Mouse (Mus musculus) heart, embryonic 15.5 days (tissue): ENCODE data around the gene Dennd1a. TPM values are rescaled to one million over a fixed set of nuclear protein-coding genes. Genes with fewer than 3 reads are reported as not detected.

ENCODE experiments used
- ATAC-seq: fragments of 200-750 bp; cut with Nextera tagmentation; replicated peaks from 2 replicates; pipeline ENCODE4 v1.8.0; 2017; ENCODE audit warnings: low read depth, moderate TSS enrichment; ENCODE audit not compliant: insufficient number of reproducible peaks, insufficient read depth, low FRiP score
- H3K27ac ChIP-seq: fragments of 300-500 bp; sonication (generic); 2 replicates; pipeline ENCODE4 v1.5.1; 2015; ENCODE audit warnings: mild to moderate bottlenecking, inconsistent platforms
- H3K27me3 ChIP-seq: fragments of 300-500 bp; sonication (generic); 2 replicates; pipeline ENCODE4 v1.6.1; 2015; ENCODE audit warnings: inconsistent platforms
- H3K36me3 ChIP-seq: fragments of 300-500 bp; sonication (generic); 2 replicates; pipeline ENCODE4 v1.6.1; 2015; ENCODE audit warnings: mild to moderate bottlenecking, inconsistent platforms
- H3K4me1 ChIP-seq: fragments of 300-500 bp; sonication (generic); replicated peaks from 2 replicates; pipeline ENCODE4 v1.6.1; 2015; ENCODE audit warnings: inconsistent platforms
- H3K4me2 ChIP-seq: fragments of 300-500 bp; sonication (generic); 2 replicates; pipeline ENCODE4 v1.6.1; 2015; ENCODE audit warnings: inconsistent platforms, mild to moderate bottlenecking, moderate library complexity
- H3K4me3 ChIP-seq: fragments of 300-500 bp; sonication (generic); 2 replicates; pipeline ENCODE4 v1.5.1; 2015; ENCODE audit warnings: mild to moderate bottlenecking, inconsistent platforms
- H3K9ac ChIP-seq: fragments of 300-500 bp; sonication (generic); 2 replicates; pipeline ENCODE4 v1.6.1; 2015; ENCODE audit warnings: mild to moderate bottlenecking, inconsistent platforms
- H3K9me3 ChIP-seq: fragments of 300-500 bp; sonication (generic); replicated peaks from 2 replicates; pipeline ENCODE4 v1.6.1; 2016; ENCODE audit warnings: inconsistent platforms
- whole genome bisulfite sequencing: fragments of 180-500 bp; shearing (Covaris S2); methylation state at CpG from one replicate; pipeline ENCODE4 v1.1.7; 2015; ENCODE audit warnings: mixed read lengths; 5-methylcytosine and 5-hydroxymethylcytosine counted together
- polyA plus RNA-seq: library from polyadenylated mRNA; unstranded; fragments of >200 nt; fragmentation: Nextera tagmentation; extraction: Ambion mirVana; gene quantifications from 2 replicates; pipeline ENCODE4 v1.2.1, GENCODE M21; 2015

Gene Dennd1a
- polyA plus RNA-seq, 1 experiment from 2014 or later, result 10.5 TPM

- H3K36me3 ChIP-seq, result no peaks in the 10 kb centered on the region
- 77% methylated on average over 5 of the region's 5 CpGs for WGBS
- ATAC-seq, result no peak
Observed at GRCm38 (mm10) chr2:38165966-38166365, 121.2 kb downstream of the Dennd1a start.

GRCm38 (mm10) chr2:38164326-38165035, 122.7 kb downstream of the Dennd1a start:
- peak overlapping the region; percentile 42 for H3K4me2 ChIP-seq
- no peaks in the 10 kb centered on the region for H3K4me1 ChIP-seq
- no peaks in the 10 kb centered on the region for H3K9me3 ChIP-seq
- WGBS, result 62% methylated on average over 5 of the region's 5 CpGs
- H3K4me3 ChIP-seq, result no peak overlapping the region
- H3K27me3 ChIP-seq, result no peaks in the 10 kb centered on the region
- no peak overlapping the region for H3K9ac ChIP-seq
- no peak for ATAC-seq
- H3K27ac ChIP-seq, result no peak overlapping the region
- no peaks in the 10 kb centered on the region for H3K36me3 ChIP-seq

More at GRCm38 (mm10) chr2:38165966-38166365, 121.2 kb downstream of the Dennd1a start:
- Histone ChIP-seq H3K9ac (no peak overlapping the region), H3K27ac (no peak overlapping the region), H3K4me1 (no peaks in the 10 kb centered on the region), H3K27me3 (no peaks in the 10 kb centered on the region), H3K4me2 (no peak overlapping the region), H3K9me3 (no peaks in the 10 kb centered on the region), H3K4me3 (no peak overlapping the region)

GRCm38 (mm10) chr2:38162486-38162885, 124.7 kb downstream of the Dennd1a start:
- no peak overlapping the region for H3K9ac ChIP-seq
- 81% methylated on average over 3 of the region's 3 CpGs for WGBS
- no peaks in the 10 kb centered on the region for H3K9me3 ChIP-seq
- no peak for ATAC-seq
- no peaks in the 10 kb centered on the region for H3K36me3 ChIP-seq
- H3K4me3 ChIP-seq, result no peak overlapping the region
- no peak overlapping the region for H3K27ac ChIP-seq
- H3K4me1 ChIP-seq, result no peaks in the 10 kb centered on the region
- H3K27me3 ChIP-seq, result no peaks in the 10 kb centered on the region
- no peak overlapping the region for H3K4me2 ChIP-seq

GRCm38 (mm10) chr2:38161484-38161883, 125.7 kb downstream of the Dennd1a start:
- no peak for ATAC-seq
- H3K4me1 ChIP-seq, result no peaks in the 10 kb centered on the region
- H3K9ac ChIP-seq, result no peak overlapping the region
- H3K36me3 ChIP-seq, result no peaks in the 10 kb centered on the region
- H3K27ac ChIP-seq, result no peak overlapping the region
- no peaks in the 10 kb centered on the region for H3K27me3 ChIP-seq
- no peak overlapping the region for H3K4me2 ChIP-seq
- 85% methylated on average over 1 of the region's 1 CpGs for WGBS
- no peak overlapping the region for H3K4me3 ChIP-seq
- no peaks in the 10 kb centered on the region for H3K9me3 ChIP-seq

GRCm38 (mm10) chr2:38159736-38160135, 127.5 kb downstream of the Dennd1a start:
- H3K9ac ChIP-seq, result no peak overlapping the region
- no peak overlapping the region for H3K4me3 ChIP-seq
- no peaks in the 10 kb centered on the region for H3K27me3 ChIP-seq
- no peaks in the 10 kb centered on the region for H3K9me3 ChIP-seq
- H3K4me1 ChIP-seq, result no peaks in the 10 kb centered on the region
- no peak overlapping the region for H3K27ac ChIP-seq
- no peaks in the 10 kb centered on the region for H3K36me3 ChIP-seq
- no peak for ATAC-seq
- no peak overlapping the region for H3K4me2 ChIP-seq
- WGBS, result 98% methylated on average over 1 of the region's 1 CpGs

GRCm38 (mm10) chr2:38157002-38157401, 130.2 kb downstream of the Dennd1a start:
- ATAC-seq, result no peak
- H3K9me3 ChIP-seq, result no peaks in the 10 kb centered on the region
- H3K36me3 ChIP-seq, result no peaks in the 10 kb centered on the region
- H3K4me3 ChIP-seq, result no peak overlapping the region
- WGBS, result 61% methylated on average over 1 of the region's 1 CpGs
- H3K4me2 ChIP-seq, result no peak overlapping the region
- H3K27me3 ChIP-seq, result no peaks in the 10 kb centered on the region
- no peaks in the 10 kb centered on the region for H3K4me1 ChIP-seq
- no peak overlapping the region for H3K9ac ChIP-seq
- H3K27ac ChIP-seq, result no peak overlapping the region

GRCm38 (mm10) chr2:38156001-38156400, 131.2 kb downstream of the Dennd1a start:
- H3K4me1 ChIP-seq, result no peaks in the 10 kb centered on the region
- H3K9me3 ChIP-seq, result no peaks in the 10 kb centered on the region
- no peak overlapping the region for H3K4me3 ChIP-seq
- H3K27me3 ChIP-seq, result no peaks in the 10 kb centered on the region
- H3K27ac ChIP-seq, result no peak overlapping the region
- ATAC-seq, result no peak
- H3K4me2 ChIP-seq, result no peak overlapping the region
- WGBS, result 61% methylated on average over 2 of the region's 2 CpGs
- H3K36me3 ChIP-seq, result no peaks in the 10 kb centered on the region
- no peak overlapping the region for H3K9ac ChIP-seq

GRCm38 (mm10) chr2:38144831-38145230, 142.4 kb downstream of the Dennd1a start:
- no peak overlapping the region for H3K4me3 ChIP-seq
- H3K27me3 ChIP-seq, result no peaks in the 10 kb centered on the region
- H3K9me3 ChIP-seq, result no peaks in the 10 kb centered on the region
- H3K9ac ChIP-seq, result no peak overlapping the region
- ATAC-seq, result no peak
- 0 out of 2 replicates have a peak, but pooled peaks cover 8% of the 10 kb centered on the region for H3K4me1 ChIP-seq
- H3K27ac ChIP-seq, result no peak overlapping the region
- H3K4me2 ChIP-seq, result no peak overlapping the region
- no peaks in the 10 kb centered on the region for H3K36me3 ChIP-seq

- 61% methylated on average over 8 of the region's 8 CpGs for WGBS
- Histone ChIP-seq H3K9me3 (no peaks in the 10 kb centered on the region), H3K4me3 (no peak overlapping the region), H3K9ac (no peak overlapping the region), H3K27me3 (no peaks in the 10 kb centered on the region), H3K27ac (no peak overlapping the region), H3K4me1 (0 out of 2 replicates have a peak, but pooled peaks cover 8% of the 10 kb centered on the region), H3K4me2 (no peak overlapping the region), H3K36me3 (no peaks in the 10 kb centered on the region)
- ATAC-seq, result no peak
Observed at GRCm38 (mm10) chr2:38144067-38144779, 143.0 kb downstream of the Dennd1a start.

- H3K27me3 ChIP-seq, result no peaks in the 10 kb centered on the region
- no peaks in the 10 kb centered on the region for H3K9me3 ChIP-seq
- 52% methylated on average over 5 of the region's 5 CpGs for WGBS
- H3K4me3 ChIP-seq, result no peak overlapping the region
- no peak for ATAC-seq
- 0 out of 2 replicates have a peak, but pooled peaks cover 8% of the 10 kb centered on the region for H3K4me1 ChIP-seq
- no peaks in the 10 kb centered on the region for H3K36me3 ChIP-seq
- H3K9ac ChIP-seq, result no peak overlapping the region
- no peak overlapping the region for H3K4me2 ChIP-seq
- no peak overlapping the region for H3K27ac ChIP-seq
Observed at GRCm38 (mm10) chr2:38142905-38143304, 144.3 kb downstream of the Dennd1a start.

- Histone ChIP-seq H3K4me1 (0 out of 2 replicates have a peak, but pooled peaks cover 8% of the 10 kb centered on the region), H3K27me3 (no peaks in the 10 kb centered on the region), H3K27ac (no peak overlapping the region), H3K36me3 (no peaks in the 10 kb centered on the region), H3K4me2 (no peak overlapping the region), H3K9ac (no peak overlapping the region), H3K4me3 (no peak overlapping the region), H3K9me3 (no peaks in the 10 kb centered on the region)
- 46% methylated on average over 2 of the region's 2 CpGs for WGBS
- ATAC-seq, result no peak
Observed at GRCm38 (mm10) chr2:38142210-38142609, 145.0 kb downstream of the Dennd1a start.
